Mouse (Mus musculus) ES-Bruce4 (cell line): Measurements from ENCODE around the gene Ap5b1. TPM values are rescaled to one million over a fixed set of nuclear protein-coding genes. Genes with fewer than 3 reads are reported as not detected.

Experiments
- H3K27ac ChIP-seq: 2 replicates; pipeline ENCODE4 v1.5.1; 2012; ENCODE audit warnings: low read length, inconsistent platforms; ENCODE audit not compliant: insufficient read depth
- H3K27me3 ChIP-seq: 2 replicates; pipeline ENCODE4 v1.6.1; 2012; ENCODE audit warnings: mild to moderate bottlenecking, low read length, inconsistent platforms; ENCODE audit not compliant: control insufficient read depth, poor library complexity, insufficient read depth, severe bottlenecking
- H3K36me3 ChIP-seq: 2 replicates; pipeline ENCODE4 v1.6.1; 2012; ENCODE audit warnings: inconsistent platforms, mild to moderate bottlenecking, low read length, moderate library complexity; ENCODE audit not compliant: control insufficient read depth, poor library complexity, insufficient read depth, severe bottlenecking
- H3K4me1 ChIP-seq: one replicate; pipeline ENCODE4 v1.8.1; 2011; ENCODE audit warnings: low read length; ENCODE audit not compliant: control insufficient read depth, insufficient read depth
- H3K4me3 ChIP-seq: 2 replicates; pipeline ENCODE4 v1.5.1; 2011; ENCODE audit warnings: low read depth, mild to moderate bottlenecking, low read length
- H3K9ac ChIP-seq: 2 replicates; pipeline ENCODE4 v1.6.1; 2012; ENCODE audit warnings: low read depth, mild to moderate bottlenecking, inconsistent platforms; ENCODE audit not compliant: poor library complexity, severe bottlenecking
- H3K9me3 ChIP-seq: replicated peaks from 2 replicates; pipeline ENCODE4 v1.6.1; 2012; ENCODE audit warnings: mild to moderate bottlenecking, low read length, inconsistent platforms; ENCODE audit not compliant: control insufficient read depth, poor library complexity, insufficient read depth, severe bottlenecking
- CTCF ChIP-seq: IDR thresholded peaks from one replicate; pipeline ENCODE4 v1.8.1; 2011; ENCODE audit warnings: low read depth, low read length
- EP300 ChIP-seq: IDR thresholded peaks from 2 replicates; pipeline ENCODE4 v1.6.1; 2011; ENCODE audit warnings: low read depth, low read length; ENCODE audit not compliant: insufficient read depth
- POLR2A ChIP-seq: IDR thresholded peaks from one replicate; pipeline ENCODE4 v1.8.1; 2011; ENCODE audit warnings: low read length; ENCODE audit not compliant: insufficient read depth
- polyA plus RNA-seq: library from polyadenylated mRNA; stranded (reverse); fragments of >200 nt; gene quantifications from 2 replicates; pipeline ENCODE4 v1.2.4, GENCODE M21; 2011; ENCODE audit warnings: low read depth; ENCODE audit not compliant: missing spikeins, insufficient read depth, insufficient read length

The Ap5b1 gene
- polyA plus RNA-seq, 1 experiment: 1.9 TPM

- H3K4me1 ChIP-seq: no peaks in the 10 kb centered on the region
- peaks cover 38% of the 10 kb centered on the region for H3K36me3 ChIP-seq
- no peak overlapping the region for H3K4me3 ChIP-seq
- H3K9ac ChIP-seq: no peak overlapping the region
- TF ChIP-seq POLR2A: no peak
- no peak for TF ChIP-seq EP300
- no peak for TF ChIP-seq CTCF
- H3K9me3 ChIP-seq: no peaks in the 10 kb centered on the region
- no peaks in the 10 kb centered on the region for H3K27me3 ChIP-seq
- no peak overlapping the region for H3K27ac ChIP-seq
Observed at GRCm38 (mm10) chr19:5603664-5604063, 35.8 kb downstream of the Ap5b1 start.

DNA sequence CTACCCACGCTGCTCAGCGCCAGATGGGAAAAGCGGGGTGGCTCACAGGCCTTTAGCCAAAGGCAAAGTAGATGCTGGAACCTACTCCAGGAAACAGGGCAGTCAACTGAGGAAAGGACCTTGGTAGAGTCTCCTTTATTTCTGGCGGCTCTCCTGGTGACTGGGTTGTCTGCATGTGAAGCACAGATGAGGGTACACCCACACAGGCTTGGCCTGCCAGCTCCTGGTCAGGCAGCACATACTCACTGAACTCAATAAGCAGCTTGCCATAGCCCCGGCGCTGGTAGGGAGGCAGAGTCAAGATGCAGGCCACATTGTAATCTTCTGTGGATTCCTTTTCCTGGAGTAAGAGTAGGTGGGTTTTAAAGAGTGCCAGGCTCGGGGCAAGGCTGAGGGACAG, 37.3 kb downstream of the Ap5b1 start:
- Histone ChIP-seq H3K9ac (no peak overlapping the region), H3K4me3 (no peak overlapping the region), H3K9me3 (no peaks in the 10 kb centered on the region), H3K36me3 (peaks cover 41% of the 10 kb centered on the region), H3K27me3 (no peaks in the 10 kb centered on the region), H3K27ac (no peak overlapping the region), H3K4me1 (no peaks in the 10 kb centered on the region)
- TF ChIP-seq POLR2A (no peak), CTCF (no peak), EP300 (no peak)

DNA sequence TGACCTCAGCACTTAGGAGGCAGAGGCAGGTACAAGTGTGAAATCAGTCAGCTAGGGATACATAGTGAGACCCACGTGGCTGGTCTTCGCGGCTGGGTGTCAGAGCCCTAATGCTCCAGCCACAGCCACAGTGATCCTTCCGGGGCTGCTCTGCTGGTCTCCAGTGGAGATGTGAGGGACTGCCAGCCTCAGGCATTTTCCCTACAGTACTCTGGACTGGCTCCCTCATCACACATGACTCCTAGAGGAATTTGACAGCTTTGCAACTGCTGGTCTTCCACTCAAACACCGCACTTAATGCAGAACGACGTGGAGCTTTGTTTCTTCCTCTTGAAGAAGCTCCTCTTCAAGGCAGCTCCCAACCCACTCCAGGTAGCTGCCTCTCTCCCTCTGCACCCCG, 38.4 kb downstream of the Ap5b1 start:
- no peak overlapping the region for H3K4me3 ChIP-seq

DNA sequence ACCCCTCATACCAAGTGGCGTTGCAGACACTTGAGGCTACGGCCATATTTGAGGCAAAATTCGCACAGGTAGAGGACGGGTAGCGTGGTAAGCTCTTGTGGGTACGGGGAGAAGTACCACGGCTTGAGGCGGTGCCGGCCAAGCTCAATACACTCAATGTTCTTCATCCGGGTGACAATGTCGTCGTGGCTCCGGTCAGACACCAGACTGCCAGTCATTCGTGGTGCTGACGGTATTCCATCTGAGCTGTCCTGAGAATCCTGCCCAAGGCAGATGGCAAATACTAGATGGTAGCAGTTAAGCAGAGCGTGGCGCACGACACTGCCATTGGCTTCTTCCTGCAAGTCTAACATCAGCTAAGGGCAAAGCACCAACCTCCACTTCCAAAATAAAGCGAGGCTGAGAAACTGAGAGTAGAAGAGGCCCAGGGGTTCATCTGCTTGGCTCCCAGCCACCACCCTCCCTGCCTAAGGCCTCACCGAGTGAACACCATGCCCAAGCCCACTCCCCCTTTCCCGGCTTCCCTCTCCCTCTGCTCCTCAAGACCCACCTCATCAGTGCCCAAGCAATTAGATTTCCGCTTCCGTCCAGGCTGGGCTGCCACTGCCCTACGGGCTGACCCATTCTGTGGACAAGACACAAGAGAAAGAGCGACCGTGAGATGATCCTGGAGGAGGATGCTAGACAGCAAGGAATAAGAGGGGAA, 40.0 kb downstream of the Ap5b1 start:
- peaks cover 41% of the 10 kb centered on the region for H3K36me3 ChIP-seq
- no peaks in the 10 kb centered on the region for H3K27me3 ChIP-seq
- H3K4me1 ChIP-seq: peaks cover 2% of the 10 kb centered on the region
- no peak overlapping the region for H3K9ac ChIP-seq
- no peaks in the 10 kb centered on the region for H3K9me3 ChIP-seq
- no peak overlapping the region for H3K4me3 ChIP-seq
- no peak for TF ChIP-seq CTCF
- no peak for TF ChIP-seq EP300
- no peak for TF ChIP-seq POLR2A
- H3K27ac ChIP-seq: no peak overlapping the region

More for the DNA sequence above, 38.4 kb downstream of the Ap5b1 start:
- Histone ChIP-seq H3K9ac (no peak overlapping the region), H3K4me1 (no peaks in the 10 kb centered on the region), H3K27me3 (no peaks in the 10 kb centered on the region), H3K9me3 (no peaks in the 10 kb centered on the region), H3K27ac (no peak overlapping the region), H3K36me3 (peaks cover 41% of the 10 kb centered on the region)
- TF ChIP-seq EP300 (no peak), CTCF (no peak), POLR2A (no peak)

DNA sequence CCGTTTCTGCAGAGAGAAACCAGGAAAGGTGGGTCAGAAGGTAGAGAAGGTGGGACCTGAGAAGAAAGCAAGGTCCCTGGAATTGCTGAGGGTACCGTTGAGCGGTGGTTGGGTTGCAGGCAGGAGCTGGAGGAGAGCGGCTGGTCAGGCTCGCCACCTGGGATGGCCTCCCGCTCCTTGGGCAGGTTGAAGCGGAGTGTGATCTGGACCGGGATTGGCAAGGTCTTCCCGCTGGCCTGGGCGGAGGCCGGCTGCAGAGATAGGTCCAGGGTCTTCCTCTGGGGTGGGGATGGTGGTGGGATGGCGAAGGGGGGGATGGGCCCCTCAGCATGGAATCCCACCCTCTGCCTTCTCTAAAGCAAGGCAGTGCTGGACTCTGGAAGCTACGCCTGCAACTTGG, 40.9 kb downstream of the Ap5b1 start:
- no peak overlapping the region for H3K27ac ChIP-seq
- H3K9ac ChIP-seq: 0 out of 2 replicates have a peak overlapping the region, but pooled peaks have one; percentile 81
- H3K27me3 ChIP-seq: no peaks in the 10 kb centered on the region
- peaks cover 2% of the 10 kb centered on the region for H3K4me1 ChIP-seq
- H3K36me3 ChIP-seq: peaks cover 35% of the 10 kb centered on the region
- H3K4me3 ChIP-seq: 0 out of 2 replicates have a peak overlapping the region, but pooled peaks have one; percentile 81
- no peak for TF ChIP-seq POLR2A
- no peak for TF ChIP-seq EP300
- no peak for TF ChIP-seq CTCF
- no peaks in the 10 kb centered on the region for H3K9me3 ChIP-seq

GRCm38 (mm10) chr19:5609171-5609546, 41.3 kb downstream of the Ap5b1 start:
- H3K9me3 ChIP-seq: no peaks in the 10 kb centered on the region
- peak overlapping the region; percentile 81 for H3K4me3 ChIP-seq
- no peak for TF ChIP-seq EP300
- TF ChIP-seq CTCF: no peak
- TF ChIP-seq POLR2A: no peak
- peak overlapping the region; percentile 81; the same call in 1 of the 2 replicates for H3K9ac ChIP-seq
- H3K27ac ChIP-seq: no peak overlapping the region
- peaks cover 2% of the 10 kb centered on the region for H3K4me1 ChIP-seq
- H3K27me3 ChIP-seq: no peaks in the 10 kb centered on the region
- H3K36me3 ChIP-seq: peaks cover 33% of the 10 kb centered on the region
